Mouse (Mus musculus) 416B (cell line): ENCODE measurements around the gene Cmtm5.
A peak's percentile ranks its signal among the peaks of the same experiment; 100 is the strongest.
"Not testable (repeated sequence)": the region's sequence is repeated elsewhere in the genome, so short reads cannot be mapped to it uniquely, and the experiment has no call there.

Experiments
- DNase-seq: peaks from one replicate; pipeline ENCODE4 v3.0.0; 2011; ENCODE audit warnings: low read depth

The Cmtm5 gene

DNA sequence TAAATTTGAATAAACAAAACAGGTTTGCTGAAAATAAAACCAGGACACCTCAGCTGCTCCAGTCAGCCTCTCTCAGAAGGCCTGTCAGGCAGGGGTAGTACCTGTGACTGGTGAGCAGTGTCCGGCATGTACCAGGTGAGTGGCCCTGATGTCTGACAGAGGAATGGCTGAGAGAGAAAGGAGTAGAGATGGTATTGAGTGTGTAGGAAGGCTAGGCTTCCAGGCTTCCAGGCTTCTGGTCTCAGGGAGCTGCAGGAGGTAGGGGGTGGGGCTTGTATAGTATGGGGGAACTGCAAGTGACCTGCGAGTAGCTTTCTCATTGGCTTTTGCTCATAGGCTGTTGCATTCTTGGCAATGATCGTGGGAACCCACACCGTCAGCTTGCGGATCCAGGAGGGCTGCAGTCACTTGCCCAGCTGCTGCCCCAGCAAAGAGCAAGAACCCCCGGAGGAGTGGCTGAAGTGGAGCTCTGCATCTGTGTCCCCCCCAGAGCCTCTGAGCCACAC is 3.4 kb upstream of the Cmtm5 start, which contains the start of gene Il25:
Il25 (plus strand) TSS at position 51 of the 506 bp plus-strand sequence.
- DNase-seq: no peak

DNA sequence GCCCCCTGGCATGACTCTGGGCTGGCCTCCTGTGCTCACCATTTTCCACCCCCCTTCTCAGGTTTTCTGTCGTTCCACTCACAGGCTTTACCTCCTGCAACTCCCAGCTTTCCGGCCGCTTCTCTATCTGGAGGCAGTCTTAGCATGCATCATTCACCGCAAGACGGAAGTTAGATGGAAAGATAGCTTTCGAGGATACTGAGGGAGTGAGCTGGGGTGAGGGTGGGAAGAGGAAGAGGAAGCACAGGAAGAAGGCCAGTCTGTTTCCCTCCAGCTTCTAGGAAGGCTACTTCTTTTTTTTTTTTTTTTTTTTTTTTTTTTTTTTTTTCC is 735 bp downstream of the Cmtm5 start:
- DNase-seq: peak; percentile 49

DNA sequence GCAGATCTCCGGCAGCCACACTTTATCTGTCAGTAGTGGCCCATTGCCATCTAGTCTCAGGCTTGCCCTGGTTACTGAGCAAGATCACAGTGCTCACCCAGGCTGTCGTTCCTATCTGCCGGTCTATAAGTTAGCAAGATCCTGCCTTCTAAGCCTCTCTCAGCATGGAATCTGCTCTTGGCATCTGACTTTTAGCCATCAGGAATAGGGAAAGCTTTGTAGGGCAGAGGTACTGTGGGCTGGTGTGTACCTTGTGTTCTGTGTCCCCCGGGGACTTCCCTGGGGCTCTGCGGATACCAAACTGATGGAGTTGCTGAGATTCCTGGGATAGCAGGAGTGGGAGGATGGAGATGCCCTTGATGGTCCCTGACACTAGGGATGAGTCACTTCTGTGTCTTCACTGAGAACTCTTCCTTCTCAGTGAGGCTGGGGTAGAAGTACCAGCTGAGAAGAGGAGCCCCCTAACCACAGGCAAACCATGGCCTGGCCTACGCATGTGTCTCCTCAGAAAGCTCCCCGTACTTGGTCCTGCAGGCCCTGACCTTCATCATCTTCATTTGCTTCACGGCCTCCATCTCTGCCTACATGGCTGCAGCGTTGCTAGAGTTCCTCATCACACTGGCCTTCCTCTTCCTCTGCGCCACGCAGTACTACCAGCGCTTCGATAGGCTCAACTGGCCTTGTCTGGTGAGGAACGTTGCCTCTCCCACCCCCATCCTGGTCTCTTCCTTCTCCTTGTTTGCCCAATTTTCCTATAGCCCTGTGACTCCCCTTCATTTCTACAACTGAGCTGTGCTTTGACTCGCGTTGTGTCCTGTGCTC is 1.5 kb downstream of the Cmtm5 start:
- DNase-seq: no peak

DNA sequence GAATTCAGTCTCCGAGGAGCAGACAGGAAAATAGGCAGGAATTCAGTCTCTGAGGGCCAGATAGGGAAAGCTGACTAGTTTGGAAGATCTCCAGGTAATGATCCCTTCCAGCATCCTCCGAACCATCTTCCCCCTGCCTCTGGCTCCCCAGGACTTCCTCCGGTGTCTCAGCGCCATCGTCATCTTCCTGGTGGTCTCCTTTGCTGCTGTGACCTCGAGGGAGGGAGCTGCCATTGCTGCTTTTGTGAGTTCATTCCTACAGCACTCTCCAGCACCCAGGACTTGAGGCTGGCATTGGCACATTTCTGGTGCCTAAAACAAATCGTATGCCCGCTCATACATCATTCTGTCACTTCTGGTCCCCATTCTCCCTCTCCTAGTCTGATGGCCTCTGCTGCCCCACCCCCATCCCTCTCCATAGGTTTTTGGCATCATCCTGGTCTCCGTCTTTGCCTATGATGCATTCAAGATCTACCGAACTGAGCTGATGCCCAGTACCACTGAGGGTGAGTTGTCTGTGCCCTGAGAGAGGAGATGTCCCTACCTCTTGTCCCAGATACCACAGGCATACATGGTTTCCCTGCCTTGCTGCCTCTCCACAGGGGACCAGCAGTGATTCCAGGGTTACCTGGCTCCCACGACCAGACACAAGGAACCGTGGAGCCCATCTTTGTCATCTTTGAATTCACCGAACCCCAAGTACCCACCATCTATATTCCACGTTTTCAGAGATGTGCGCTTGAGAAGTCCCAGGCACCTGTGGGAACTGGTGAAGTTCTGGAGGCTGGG is 2.6 kb downstream of the Cmtm5 start:
- no peak for DNase-seq

DNA sequence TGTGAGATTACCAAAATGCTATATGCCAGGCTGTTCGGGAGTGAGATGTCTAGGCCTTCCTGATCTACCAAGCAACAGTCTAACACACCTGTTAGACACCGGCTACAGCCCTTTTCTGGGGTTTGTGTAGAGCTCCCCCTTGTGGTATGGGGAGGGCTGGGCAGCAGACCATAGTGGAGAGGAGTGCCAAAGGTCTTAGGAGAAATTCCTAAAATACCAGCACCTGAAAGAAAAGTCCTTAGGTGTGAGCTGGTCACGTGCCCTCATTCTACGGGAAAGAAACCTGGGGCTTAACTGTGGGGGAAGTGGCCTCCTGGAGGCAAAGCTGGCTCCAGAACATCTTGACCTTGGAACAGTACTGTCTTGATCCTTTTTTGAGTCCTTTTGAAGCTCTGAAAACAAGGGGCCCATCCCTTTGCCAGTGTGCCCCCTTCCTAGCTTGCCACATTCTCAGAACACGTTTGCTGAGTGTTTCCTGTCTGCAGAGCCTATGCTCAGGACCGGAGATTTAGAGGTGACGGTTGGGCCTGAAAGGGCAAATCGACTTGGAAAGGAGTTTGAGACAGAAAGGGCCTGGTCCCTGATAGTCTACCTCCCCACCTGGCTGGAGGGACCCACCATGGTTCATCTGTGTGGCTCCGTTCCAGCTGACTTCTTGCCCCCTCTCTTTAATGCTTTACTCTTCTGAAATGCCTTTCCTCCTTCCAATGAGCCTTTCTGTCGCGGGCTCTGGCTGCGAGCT is 3.5 kb downstream of the Cmtm5 start:
- peak; percentile 64 for DNase-seq

DNA sequence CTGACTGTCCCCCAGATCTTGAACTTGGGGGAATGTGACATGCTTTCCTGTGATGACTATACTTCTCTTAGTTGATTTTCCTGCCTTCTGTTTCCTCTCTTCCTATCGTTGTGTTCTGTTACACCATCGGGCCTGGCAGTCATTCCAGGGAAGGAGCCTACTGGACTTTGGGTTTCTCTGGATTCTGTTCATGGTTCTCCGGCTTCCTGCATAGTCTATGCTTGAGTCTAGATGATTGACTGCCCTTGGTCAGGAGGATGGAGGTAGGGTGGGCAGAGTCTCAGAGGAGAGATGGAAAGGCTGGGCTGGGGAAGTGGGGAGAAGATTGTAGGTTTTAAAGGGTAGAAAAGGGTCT is 4.1 kb downstream of the Cmtm5 start:
- DNase-seq: no peak

DNA sequence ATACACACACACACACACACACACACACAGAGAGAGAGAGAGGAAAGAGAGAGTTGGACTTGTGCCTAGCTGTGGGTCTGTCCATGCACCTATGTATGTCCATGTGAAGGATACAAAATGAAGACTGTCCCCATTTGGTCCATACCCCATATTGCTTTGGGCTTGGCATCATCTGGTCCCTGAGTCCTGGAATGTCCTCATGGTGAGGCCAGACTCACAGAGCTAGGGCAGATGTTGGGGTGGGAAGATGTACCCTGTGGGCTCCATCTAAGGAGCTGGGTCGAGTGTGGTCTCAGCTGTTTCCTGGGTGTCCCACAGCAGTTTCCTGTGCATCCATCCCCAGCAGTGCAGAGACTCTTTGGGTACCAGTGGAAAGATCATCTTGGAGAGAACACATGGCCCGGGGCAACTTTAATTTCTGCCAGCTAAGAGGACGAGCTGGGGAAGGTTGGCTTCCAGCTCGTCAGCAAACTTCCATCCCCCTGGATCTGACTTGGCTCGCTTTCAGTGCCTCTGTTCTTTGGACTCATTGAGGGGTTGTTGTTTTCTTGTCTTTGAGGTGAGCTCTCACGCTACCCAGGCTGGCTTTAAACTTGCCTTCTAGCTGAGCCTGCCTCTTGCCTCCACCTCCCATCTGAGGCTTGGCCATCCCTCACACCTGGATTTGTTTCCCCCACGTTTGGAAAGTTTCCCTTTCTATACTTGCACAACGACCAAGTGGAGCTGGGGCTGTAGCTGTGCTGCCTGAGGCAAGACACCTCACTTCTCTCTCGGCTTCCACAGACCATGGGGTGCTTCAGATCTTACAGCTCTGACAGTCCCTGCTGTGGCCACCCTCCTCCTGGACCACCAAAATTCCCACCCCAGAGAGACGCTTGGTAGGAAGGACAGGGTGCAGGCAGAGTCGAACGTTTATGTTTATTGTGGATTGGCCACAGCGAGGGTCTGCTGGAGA is 5.2 kb downstream of the Cmtm5 start:
- DNase-seq: no peak

DNA sequence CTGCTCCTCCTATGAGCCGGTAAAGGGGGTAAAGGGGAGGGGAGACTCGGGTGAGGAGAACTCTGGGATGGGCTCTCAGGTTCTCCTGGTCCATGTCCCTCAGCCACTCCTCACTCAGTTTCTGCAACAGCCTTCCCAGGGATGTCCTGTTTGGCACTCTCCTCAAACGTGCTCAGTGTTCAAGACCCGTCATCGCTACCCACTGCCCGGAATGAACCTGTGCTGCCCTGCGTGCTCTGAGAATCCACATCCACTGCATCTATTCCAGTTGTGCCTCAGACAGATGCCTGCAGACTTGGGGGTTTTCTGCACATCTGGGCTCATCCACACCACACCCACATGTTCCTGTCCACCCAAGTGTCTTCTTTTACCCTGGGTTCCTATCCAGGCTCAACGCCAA is 6.4 kb downstream of the Cmtm5 start:
- DNase-seq: no peak

DNA sequence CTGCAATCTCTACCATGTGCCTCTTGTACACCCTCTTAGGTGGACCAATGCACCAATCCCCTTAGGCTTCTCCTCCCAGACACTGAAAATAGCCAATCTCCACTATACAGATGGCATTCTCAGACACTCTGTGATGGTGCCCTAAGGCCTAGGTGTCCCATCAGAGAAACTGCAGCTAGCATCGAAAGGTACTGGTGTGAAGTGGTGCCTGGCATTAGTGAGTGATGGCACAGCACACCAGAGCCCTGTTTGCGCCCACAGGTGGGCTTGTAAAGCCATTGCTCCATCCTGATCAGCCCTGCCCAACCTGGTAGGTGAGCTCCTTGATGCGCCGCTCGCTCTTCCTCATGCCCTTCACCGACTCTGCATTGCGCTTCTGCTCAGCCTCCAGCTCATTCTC is 7.9 kb downstream of the Cmtm5 start:
- DNase-seq: no peak

DNA sequence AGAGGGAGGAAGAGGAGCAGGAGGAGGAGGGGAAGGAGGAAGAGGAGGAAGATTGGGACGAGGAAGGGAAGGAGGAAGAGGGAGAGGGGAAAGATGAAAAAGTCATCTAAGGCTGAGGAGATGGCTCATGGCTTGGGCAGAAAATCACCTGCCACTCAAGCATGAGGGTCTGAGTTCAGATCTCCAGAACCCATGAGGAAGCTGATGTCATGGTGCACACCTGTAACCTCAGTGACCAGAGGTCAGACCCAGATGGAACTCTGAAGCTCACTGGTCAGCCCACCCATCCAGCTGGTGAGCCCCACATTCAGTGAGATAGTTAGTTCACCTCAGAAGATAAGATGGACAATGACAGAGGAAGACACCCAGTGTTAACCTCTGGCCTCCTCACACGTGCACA is 8.9 kb downstream of the Cmtm5 start:
- DNase-seq: no peak

DNA sequence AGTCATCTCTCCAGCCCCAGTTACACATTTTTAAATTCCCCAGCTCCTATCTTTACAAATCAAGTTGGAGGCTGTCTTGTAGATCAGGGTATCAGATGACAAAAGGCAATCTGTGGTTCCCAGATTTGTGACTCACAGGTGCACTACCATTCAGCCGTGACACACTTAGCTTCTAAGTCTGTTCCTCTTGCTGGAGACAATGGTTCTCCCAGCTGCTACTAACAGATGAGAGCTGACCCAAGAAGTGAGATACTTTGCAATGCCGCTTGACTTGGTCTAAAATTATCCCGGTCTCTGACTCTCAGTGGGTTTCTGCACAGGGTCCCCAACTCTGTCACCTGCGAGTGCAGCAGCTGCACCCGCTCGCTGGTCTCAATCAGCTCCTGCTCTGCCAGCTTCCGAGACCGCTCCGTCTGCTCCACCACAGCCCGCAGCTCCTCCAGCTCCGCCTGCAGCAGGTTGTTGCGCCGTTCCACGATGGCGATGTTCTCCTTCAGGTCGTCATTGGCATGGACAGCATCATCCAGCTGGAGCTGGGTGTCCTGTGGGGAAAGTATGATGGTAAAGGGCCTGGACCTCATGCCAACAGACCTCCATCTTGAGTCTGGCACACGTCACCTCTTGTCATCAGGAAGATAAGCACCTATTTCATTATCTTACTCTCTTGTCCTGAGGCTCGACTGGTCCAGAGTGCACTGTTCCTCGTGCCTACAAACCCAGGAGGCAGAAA is 10.1 kb downstream of the Cmtm5 start:
- DNase-seq: peak; percentile 24

DNA sequence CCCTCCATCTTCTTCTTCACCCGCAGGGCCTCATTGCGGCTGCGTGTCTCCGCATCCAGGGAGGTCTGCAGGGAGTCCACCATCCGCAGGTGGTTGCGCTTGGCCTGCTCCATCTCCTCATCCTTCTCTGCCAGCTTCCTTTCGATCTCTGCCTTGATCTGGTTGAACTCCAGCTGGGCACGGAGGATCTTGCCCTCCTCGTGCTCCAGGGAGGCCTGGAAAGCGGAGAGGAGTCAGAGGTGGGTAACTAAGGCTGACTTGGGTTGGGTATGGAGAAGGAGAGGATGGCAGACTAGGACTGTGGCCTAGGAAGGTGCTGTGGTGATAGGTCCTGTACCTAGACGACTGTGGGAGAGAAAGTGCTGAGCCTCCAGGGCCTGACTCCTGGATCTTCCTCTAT is 10.9 kb downstream of the Cmtm5 start:
- DNase-seq: not testable (repeated sequence)

DNA sequence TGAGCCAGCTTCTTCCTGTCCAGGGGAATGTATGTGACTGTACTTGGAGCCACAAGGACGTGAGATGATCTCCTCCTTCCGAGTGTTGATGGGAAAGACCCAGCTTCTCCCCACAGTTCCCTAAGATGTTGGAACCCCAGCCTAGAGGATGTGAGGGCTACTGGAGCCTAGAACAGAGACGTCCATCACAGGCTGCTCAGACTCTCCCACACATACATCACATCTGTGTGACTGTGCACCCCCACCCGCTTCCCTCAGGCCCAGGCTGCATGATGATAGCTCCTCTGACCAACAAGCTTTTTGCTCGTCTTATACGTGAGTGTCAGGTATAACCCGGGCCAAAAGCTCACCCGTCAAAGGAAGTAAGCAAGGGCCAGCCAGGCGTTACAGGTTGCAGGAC is 12.7 kb downstream of the Cmtm5 start:
- DNase-seq: no peak

DNA sequence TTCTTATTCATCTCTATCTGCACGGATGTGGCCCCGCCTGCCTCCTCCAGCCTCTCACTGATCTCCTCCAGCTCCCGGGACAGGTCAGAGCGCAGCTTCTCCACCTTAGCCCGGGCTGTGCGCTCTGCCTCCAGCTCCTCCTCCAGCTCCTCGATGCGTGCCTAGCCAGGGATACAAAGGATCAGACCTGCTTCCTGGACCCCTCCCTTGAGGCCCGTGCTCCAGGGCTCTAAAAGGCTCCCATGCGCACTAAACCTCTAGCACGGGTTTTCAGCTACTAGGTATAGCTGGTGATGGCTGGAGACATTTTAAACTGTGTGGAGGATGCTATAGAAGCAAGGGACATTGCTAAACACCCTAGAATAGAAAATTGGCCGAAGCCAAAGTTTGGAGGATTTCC is 14.4 kb downstream of the Cmtm5 start:
- DNase-seq: no peak

DNA sequence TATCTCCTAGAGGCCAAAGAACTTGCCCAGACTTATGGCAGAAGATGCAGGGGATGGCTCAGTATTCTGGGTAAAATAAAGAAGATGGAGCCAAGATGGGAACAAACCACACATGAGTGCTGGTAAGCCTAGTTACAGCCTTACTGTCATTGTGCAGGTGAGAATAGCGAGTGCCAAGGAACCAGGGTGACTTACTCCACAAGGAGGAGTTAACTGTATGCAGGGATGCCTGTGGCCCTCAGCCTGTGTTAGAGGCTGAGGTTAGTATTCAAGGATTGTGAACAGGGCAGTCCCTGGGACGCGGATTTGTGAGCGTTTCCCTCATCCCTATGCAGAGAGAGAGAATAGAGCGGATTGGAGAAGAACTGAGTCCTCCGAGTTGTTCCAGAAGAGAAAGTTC is 15.5 kb downstream of the Cmtm5 start:
- DNase-seq: no peak

DNA sequence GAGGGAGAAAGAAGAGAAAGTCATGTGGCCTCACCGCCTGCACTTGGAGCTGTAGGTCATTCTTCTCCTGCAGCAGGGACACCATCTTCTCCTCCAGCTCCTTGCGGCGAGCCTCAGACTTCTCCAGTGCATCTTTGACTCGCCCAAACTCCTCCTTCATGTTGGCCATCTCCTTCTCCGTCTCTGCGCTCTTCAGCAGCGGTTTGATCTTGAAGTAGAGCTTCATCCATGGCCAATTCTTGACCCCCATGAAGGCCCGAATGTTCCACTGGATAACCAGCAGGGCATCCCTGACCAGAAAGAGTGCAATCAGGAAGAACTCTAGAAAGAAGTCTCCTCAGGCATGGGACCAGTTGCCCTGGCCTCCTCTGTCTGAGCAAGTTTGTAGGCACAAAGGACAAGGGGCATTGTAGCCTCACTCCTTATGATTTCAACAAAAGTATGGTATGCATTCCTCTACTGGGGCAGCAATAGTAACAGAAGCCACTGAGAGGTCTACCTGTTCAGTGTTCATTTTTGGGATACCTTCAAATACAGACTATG is 17.7 kb downstream of the Cmtm5 start:
- DNase-seq: no peak

DNA sequence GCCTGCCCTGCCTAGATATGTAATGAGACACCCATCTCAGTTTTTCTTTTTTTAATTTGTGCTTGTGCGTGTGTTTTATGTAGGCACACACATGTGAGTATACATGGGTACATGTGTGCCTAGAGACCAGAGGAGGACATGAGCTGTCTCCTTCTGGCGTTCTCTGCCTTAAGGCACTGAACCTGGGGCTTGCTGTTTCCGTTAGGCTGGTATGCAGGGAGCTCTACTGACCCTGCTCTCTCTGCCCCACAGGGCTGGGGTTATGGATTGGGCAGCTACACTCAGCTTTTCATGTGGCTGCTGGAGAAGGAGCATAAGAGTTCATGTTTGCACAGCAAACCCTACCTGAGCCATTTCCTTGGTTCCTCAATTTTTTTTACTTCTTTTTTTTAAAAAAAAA is 18.4 kb downstream of the Cmtm5 start:
- DNase-seq: no peak

DNA sequence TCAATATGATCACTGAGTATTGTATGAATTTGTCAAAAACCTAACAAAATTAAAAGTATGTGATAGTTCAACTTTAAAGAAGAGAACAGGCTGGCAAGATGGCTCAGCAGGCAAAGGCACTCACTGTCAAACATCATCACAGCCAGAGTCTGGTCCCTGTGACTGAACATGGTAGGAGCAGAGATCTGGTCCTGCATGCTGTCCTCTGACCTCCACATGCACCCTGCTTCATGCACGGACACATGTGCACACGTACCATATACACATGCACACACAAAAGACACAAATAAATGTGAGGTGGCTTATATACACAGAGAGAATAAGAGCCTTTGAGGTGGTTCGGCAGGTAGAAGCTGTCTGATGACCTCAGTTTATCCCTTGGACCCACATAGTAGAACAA is 19.4 kb downstream of the Cmtm5 start:
- DNase-seq: no peak

DNA sequence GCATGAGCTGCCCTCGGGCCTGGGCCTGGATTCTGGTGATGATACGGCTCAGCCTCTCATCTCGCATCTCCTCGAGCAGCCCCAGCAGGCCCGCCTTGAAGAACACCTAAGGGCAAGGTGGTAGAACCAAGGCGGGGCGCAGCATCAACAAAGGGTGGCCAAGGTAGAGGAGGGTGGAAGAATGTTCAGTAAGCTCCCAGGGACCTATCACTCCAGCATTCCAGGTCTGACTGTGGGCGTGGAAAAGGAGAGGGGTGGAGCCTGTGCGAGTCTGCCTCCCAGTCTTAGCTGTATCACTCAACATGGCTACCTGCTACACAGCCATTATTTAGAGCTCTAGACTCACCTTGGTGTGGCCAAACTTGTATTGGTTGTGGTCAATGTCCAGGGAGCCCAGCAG is 20.5 kb downstream of the Cmtm5 start:
- no peak for DNase-seq

DNA sequence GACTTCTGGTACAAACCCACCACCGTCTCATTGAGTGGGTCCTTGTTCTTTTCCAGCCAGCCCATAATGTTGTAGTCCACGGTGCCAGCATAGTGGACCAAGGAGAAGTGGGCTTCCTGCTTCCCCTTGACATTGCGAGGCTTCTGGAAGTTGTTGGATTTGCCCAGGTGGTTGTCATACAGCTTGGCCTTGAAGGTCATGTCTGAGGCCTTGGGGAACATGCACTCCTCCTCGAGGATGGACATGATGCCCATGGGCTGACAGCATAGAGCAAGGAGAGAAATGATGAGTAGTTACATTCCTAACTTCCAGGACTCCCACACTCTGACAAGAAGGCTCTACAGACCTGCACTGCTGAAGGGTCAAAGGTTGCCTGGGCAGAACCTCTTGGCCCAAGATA is 22.4 kb downstream of the Cmtm5 start:
- no peak for DNase-seq

DNA sequence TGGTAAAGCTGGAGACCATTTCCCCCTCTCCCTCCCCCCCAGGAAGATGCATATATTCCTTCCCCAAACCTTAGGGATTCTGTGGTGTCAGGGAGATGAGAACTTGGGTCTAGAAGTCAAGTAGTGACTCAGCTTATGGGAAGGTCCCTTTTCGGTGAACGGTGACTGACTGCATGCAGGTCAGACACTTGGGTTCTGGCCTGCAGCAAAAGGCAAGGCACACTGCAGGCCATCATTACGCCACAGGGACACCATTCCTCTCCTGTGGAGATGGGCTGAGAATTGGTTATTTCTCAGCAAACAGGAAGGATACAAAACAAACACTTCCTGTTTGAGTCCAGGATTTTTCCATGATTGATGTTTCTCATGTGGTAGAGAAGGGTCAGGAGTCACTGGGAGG is 23.1 kb downstream of the Cmtm5 start:
- DNase-seq: no peak
